Mouse (Mus musculus) heart, embryonic 13.5 days (tissue): ENCODE data around the gene Gm49661. TPM values are rescaled to one million over a fixed set of nuclear protein-coding genes. Genes with fewer than 3 reads are reported as not detected.

Source experiments
- ATAC-seq: fragments of 200-750 bp; cut with Nextera tagmentation; 2 replicates; pipeline ENCODE4 v1.8.0; 2017; ENCODE audit warnings: moderate TSS enrichment; ENCODE audit not compliant: insufficient number of reproducible peaks, low FRiP score, low TSS enrichment; ENCODE audit errors: extremely low read depth
- H3K27ac ChIP-seq: fragments of 300-500 bp; sonication (generic); replicated peaks from 2 replicates; pipeline ENCODE4 v1.5.1; 2015; ENCODE audit warnings: moderate library complexity, mild to moderate bottlenecking, inconsistent platforms
- H3K27me3 ChIP-seq: fragments of 300-500 bp; sonication (generic); replicated peaks from 2 replicates; pipeline ENCODE4 v1.6.1; 2015; ENCODE audit warnings: mild to moderate bottlenecking, inconsistent platforms
- H3K36me3 ChIP-seq: fragments of 300-500 bp; sonication (generic); 2 replicates; pipeline ENCODE4 v1.6.1; 2015; ENCODE audit warnings: mild to moderate bottlenecking, inconsistent platforms
- H3K4me1 ChIP-seq: fragments of 300-500 bp; sonication (generic); 2 replicates; pipeline ENCODE4 v1.6.1; 2015; ENCODE audit warnings: inconsistent platforms
- H3K4me2 ChIP-seq: fragments of 300-500 bp; sonication (generic); 2 replicates; pipeline ENCODE4 v1.6.1; 2015; ENCODE audit warnings: inconsistent platforms, mild to moderate bottlenecking, moderate library complexity
- H3K4me3 ChIP-seq: fragments of 300-500 bp; sonication (generic); 2 replicates; pipeline ENCODE4 v1.5.1; 2015; ENCODE audit warnings: moderate library complexity, mild to moderate bottlenecking, inconsistent platforms
- H3K9ac ChIP-seq: fragments of 300-500 bp; sonication (generic); 2 replicates; pipeline ENCODE4 v1.6.1; 2015; ENCODE audit warnings: inconsistent platforms, mild to moderate bottlenecking, moderate library complexity
- H3K9me3 ChIP-seq: fragments of 300-500 bp; sonication (generic); 2 replicates; pipeline ENCODE4 v1.6.1; 2016; ENCODE audit warnings: inconsistent platforms
- WGBS: fragments of 180-500 bp; shearing (Covaris S2); methylation state at CpG from one replicate; pipeline ENCODE4 v1.1.7; 2015; ENCODE audit warnings: mixed read lengths; 5-methylcytosine and 5-hydroxymethylcytosine counted together
- microRNA-seq: library from miRNA; unstranded; fragments of <30 nt; microRNA quantifications from one replicate; pipeline ENCODE4, GENCODE M21; 2016
- polyA plus RNA-seq: library from polyadenylated mRNA; unstranded; fragments of >200 nt; fragmentation: Nextera tagmentation; extraction: Ambion mirVana; gene quantifications from 2 replicates; pipeline ENCODE4 v1.2.1, GENCODE M21; 2015

The Gm49661 gene
- polyA plus RNA-seq, 1 experiment from 2014 or later: not detected

- no peak for ATAC-seq
- Histone ChIP-seq H3K27ac (no peak overlapping the region), H3K4me1 (peaks cover 11% of the 10 kb centered on the region), H3K4me3 (no peak overlapping the region), H3K9ac (no peak overlapping the region), H3K9me3 (no peaks in the 10 kb centered on the region), H3K27me3 (peaks cover 84% of the 10 kb centered on the region), H3K4me2 (no peak overlapping the region), H3K36me3 (no peaks in the 10 kb centered on the region)
- WGBS: 30% methylated on average over 2 of the region's 2 CpGs
These were observed 47.6 kb downstream of the Gm49661 start for GRCm38 (mm10) chr8:84921596-84921995.

DNA sequence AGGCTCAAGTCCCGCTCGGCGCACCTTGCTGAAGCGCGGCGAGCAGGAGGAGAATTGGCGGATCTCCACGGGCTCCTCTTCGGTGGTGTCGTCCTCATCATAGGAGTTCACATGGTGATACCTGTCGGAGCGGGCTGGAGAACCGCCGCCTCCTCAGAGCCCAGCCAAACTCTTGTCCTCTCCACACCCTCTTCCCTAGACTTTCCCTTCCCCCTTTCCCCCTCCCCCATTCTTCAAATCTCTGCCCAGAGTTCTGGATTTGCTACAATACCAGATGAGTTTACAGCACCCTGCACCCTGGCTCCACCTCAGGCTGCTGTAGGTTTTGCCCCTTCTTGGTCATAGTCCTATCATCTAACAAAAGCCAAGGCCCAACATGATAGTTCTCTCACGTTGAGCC, 50.6 kb downstream of the Gm49661 start:
- H3K27ac ChIP-seq: no peak overlapping the region
- peaks cover 5% of the 10 kb centered on the region; the same call in 1 of the 2 replicates for H3K9me3 ChIP-seq
- H3K4me2 ChIP-seq: no peak overlapping the region
- no peak overlapping the region for H3K9ac ChIP-seq
- H3K4me3 ChIP-seq: no peak overlapping the region
- H3K36me3 ChIP-seq: no peaks in the 10 kb centered on the region
- no peak for ATAC-seq
- H3K27me3 ChIP-seq: peaks cover 86% of the 10 kb centered on the region
- WGBS: 80% methylated on average over 15 of the region's 15 CpGs
- H3K4me1 ChIP-seq: peaks cover 11% of the 10 kb centered on the region

DNA sequence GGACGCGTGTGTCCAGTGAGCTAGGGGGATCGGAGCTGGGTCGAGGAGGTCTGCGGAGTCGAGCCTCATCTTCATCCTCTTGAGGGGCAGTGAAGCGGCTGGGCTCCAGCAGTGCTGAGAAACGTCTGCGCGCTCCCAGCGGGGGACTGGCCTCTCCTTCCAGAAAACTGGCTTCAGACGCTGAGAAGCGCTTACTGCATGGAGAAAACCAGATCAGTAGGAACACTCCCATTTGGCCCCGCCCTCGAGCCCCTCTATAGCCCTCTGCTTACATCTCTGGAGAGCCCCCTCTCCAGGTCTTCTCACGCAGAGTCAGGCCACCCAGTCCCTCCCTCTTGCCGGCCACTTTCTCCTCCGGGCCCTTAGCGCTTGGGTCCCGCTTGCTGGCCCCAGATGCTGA, 51.5 kb downstream of the Gm49661 start:
- Histone ChIP-seq H3K9me3 (peaks cover 5% of the 10 kb centered on the region; the same call in 1 of the 2 replicates), H3K9ac (no peak overlapping the region), H3K4me2 (no peak overlapping the region), H3K27me3 (peaks cover 90% of the 10 kb centered on the region), H3K4me1 (peaks cover 19% of the 10 kb centered on the region), H3K27ac (no peak overlapping the region), H3K36me3 (no peaks in the 10 kb centered on the region), H3K4me3 (no peak overlapping the region)
- no peak for ATAC-seq
- 22% methylated on average over 20 of the region's 20 CpGs for WGBS

Small RNAs within 50 kb of the gene (microRNA-seq; reads per million reads assigned to microRNA genes)
- gene Gm24197: not detected

Other genes starting within 250 kb of the Gm49661 start
- gene G430095P16Rik, start 246.4 kb downstream of the Gm49661 start, polyA plus RNA-seq: 7.8 and 8.9 TPM in 2 replicates
- 10.0 and 11.7 TPM in 2 replicates for gene Nfix, start 169.1 kb downstream of the Gm49661 start, polyA plus RNA-seq
- gene Dand5, start 146.6 kb downstream of the Gm49661 start, polyA plus RNA-seq: 6.3 and 6.6 TPM in 2 replicates
- 50.2 and 52.3 TPM in 2 replicates for gene Gadd45gip1, start 137.9 kb downstream of the Gm49661 start, polyA plus RNA-seq
- 108 and 123 TPM in 2 replicates for gene Rad23a, start 128.8 kb downstream of the Gm49661 start, polyA plus RNA-seq
- gene Calr, start 122.5 kb downstream of the Gm49661 start, polyA plus RNA-seq: 711 and 772 TPM in 2 replicates
- gene Farsa, start 112.4 kb downstream of the Gm49661 start, polyA plus RNA-seq: 58.3 and 63.1 TPM in 2 replicates
- gene Syce2, start 97.3 kb downstream of the Gm49661 start, polyA plus RNA-seq: 37.2 and 38.5 TPM in 2 replicates
- gene Gcdh, start 75.5 kb downstream of the Gm49661 start, polyA plus RNA-seq: 31.0 and 37.5 TPM in 2 replicates
- 4.9 and 15.6 TPM in 2 replicates for gene Klf1, start 67.5 kb downstream of the Gm49661 start, polyA plus RNA-seq
- 5.3 and 5.9 TPM in 2 replicates for gene Dnase2a, start 60.9 kb downstream of the Gm49661 start, polyA plus RNA-seq
- gene Mast1, start 32.1 kb downstream of the Gm49661 start, polyA plus RNA-seq: 0.11 and 0.19 TPM in 2 replicates
- 0.17 and 0.32 TPM in 2 replicates for gene Rtbdn, start 22.4 kb downstream of the Gm49661 start, polyA plus RNA-seq
- 733 and 747 TPM in 2 replicates for gene Prdx2, start 154 bp upstream of the Gm49661 start, polyA plus RNA-seq
- gene Rnaseh2a, start 334 bp upstream of the Gm49661 start, polyA plus RNA-seq: 82.8 and 83.4 TPM in 2 replicates
- gene Junb, start 9.3 kb upstream of the Gm49661 start, polyA plus RNA-seq: 12.8 and 12.9 TPM in 2 replicates
- 7.2 and 7.3 TPM in 2 replicates for gene Hook2, start 21.2 kb upstream of the Gm49661 start, polyA plus RNA-seq
- not detected in 2 replicates for gene Best2, start 45.1 kb upstream of the Gm49661 start, polyA plus RNA-seq
- 113 and 127 TPM in 2 replicates for gene Asna1, start 55.8 kb upstream of the Gm49661 start, polyA plus RNA-seq
- 73.4 and 75.1 TPM in 2 replicates for gene Trir, start 57.4 kb upstream of the Gm49661 start, polyA plus RNA-seq
- 23.2 and 25.3 TPM in 2 replicates for gene Tnpo2, start 67.5 kb upstream of the Gm49661 start, polyA plus RNA-seq
- 18.5 and 19.8 TPM in 2 replicates for gene Fbxw9, start 90.6 kb upstream of the Gm49661 start, polyA plus RNA-seq
- 0.57 TPM in 1 of 2 replicates, not detected in the other for gene Gm5741, start 98.5 kb upstream of the Gm49661 start, polyA plus RNA-seq
- 51.9 and 60.4 TPM in 2 replicates for gene Dhps, start 102.3 kb upstream of the Gm49661 start, polyA plus RNA-seq
- gene Wdr83os, start 111.3 kb upstream of the Gm49661 start, polyA plus RNA-seq: 118 and 120 TPM in 2 replicates
- 37.7 and 38.7 TPM in 2 replicates for gene Wdr83, start 111.9 kb upstream of the Gm49661 start, polyA plus RNA-seq
- 30.5 and 31.1 TPM in 2 replicates for gene Man2b1, start 113.8 kb upstream of the Gm49661 start, polyA plus RNA-seq
- 1.0 and 1.2 TPM in 2 replicates for gene Zfp791, start 153.7 kb upstream of the Gm49661 start, polyA plus RNA-seq
- not detected in 2 replicates for gene Cks1brt, start 182.5 kb upstream of the Gm49661 start, polyA plus RNA-seq